Mouse (Mus musculus) spleen, embryonic (tissue): ENCODE data around the gene Gsk3a.

Source experiments
- CTCF ChIA-PET: fragments of 350-600 bp; sonication (Branson Sonifier 250); formaldehyde crosslinking; loops from one replicate; lab custom pipeline; 2022; lab: Charles Lee

Gsk3a gene

DNA sequence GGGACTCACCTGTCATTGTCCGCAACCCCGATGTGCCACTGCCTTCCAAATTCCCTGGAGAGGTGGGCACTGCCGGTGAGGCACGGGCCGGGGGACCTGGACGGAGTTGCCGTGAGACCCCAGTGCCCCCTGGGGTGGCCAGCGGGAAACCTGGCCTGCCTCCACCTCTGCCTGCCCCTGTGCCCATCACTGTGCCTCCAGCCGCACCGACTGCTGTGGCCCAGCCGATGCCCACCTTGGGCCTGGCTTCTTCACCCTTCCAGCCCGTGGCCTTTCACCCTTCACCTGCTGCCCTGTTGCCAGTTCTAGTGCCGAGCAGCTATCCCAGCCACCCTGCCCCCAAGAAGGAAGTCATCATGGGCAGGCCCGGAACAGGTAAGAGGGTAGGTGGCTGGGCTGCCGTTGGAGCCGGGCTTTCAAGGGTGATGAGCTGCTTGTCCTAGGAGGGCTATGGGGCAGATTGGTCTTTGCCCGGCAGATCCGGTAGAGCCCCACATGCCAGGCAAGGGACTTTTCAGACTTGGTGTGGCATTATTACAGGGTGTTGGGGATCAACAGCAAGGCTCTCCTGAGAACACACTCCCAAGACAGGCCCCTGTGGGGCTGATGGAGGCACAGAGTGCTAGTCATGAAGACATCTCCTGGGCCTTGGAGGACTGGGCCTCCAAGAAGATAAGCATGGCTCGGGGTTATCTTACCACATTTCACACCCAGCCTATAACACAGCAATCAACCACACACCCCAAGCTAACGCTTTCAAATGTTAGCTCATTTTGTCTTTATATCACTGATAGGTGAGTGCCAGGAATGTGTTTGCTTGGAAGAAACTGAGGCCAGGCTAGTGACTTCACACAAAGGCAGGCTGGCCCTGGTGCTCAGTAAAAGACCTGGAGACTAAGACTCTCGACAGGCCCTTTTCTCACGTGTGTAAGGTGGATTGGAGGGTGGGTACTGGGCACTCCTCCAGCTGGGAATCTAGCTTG is 35.9 kb upstream of the Gsk3a start:
- CTCF ChIA-PET: interaction anchor here (0.9 to 1.0 kb wide), 2 partner anchors 21 to 56 kb away, joined by 4 read pairs; no protein-coding TSS in a partner anchor

DNA sequence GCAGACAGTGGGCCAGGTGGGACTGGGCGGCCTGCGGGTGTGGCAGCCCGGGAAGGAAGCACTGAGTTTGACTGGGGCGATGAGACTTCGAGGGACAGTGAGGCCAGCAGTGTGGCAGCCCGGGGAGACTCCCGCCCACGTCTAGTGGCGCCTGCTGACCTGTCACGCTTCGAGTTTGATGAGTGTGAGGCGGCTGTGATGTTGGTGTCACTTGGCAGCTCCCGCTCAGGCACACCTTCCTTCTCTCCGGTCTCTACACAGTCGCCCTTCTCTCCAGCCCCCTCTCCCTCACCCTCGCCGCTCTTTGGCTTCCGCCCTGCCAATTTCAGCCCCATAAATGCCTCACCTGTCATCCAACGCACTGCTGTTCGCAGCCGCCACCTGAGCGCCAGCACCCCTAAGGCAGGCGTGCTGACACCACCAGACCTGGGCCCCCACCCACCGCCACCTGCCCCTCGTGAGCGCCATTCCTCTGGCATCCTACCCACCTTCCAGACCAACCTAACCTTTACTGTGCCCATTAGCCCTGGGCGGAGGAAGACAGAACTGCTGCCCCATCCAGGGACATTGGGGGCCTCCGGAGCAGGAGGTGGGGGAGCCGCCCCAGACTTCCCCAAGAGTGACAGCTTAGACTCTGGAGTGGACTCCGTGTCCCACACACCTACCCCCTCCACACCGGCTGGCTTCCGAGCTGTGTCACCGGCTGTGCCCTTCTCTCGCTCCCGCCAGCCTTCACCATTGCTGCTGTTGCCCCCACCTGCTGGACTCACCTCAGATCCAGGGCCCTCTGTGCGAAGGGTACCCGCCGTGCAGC is 35.0 kb upstream of the Gsk3a start:
- CTCF ChIA-PET: interaction anchor here (0.9 kb wide), 1 partner anchor 55 kb away, joined by 4 read pairs; no protein-coding TSS in a partner anchor

DNA sequence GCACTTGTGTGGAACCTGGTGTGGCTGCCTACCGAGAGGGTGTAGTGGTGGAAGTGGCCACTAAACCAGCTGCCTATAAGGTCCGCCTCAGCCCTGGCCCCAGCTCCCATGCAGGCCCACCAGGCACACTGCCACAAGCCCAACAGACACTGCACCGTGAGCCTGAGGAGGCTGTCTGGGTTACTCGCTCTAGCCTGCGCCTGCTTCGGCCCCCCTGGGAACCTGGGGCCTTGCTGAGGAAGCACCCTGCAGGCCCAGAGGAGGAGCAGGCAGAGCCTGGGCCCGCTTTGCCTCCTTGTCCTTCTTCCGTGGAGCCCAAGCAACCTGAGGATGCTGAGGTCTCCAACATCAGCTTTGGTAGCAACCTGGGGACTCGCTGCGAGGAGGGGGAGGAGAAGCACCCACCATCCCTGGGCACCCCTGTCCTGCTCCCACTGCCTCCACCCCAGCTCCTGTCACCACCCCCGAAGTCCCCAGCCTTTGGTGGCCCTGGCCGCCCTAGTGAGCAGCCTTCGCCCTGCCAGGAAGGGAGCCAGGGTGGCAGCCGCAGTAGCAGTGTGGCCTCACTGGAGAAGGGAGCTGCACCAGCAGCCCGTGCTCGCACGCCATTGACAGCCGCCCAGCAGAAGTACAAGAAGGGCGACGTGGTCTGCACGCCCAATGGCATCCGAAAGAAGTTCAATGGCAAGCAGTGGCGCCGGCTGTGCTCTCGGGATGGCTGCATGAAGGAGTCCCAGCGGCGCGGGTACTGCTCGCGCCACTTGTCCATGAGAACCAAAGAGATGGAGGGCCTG is 34.2 kb upstream of the Gsk3a start:
- CTCF ChIA-PET: no interaction called here

DNA sequence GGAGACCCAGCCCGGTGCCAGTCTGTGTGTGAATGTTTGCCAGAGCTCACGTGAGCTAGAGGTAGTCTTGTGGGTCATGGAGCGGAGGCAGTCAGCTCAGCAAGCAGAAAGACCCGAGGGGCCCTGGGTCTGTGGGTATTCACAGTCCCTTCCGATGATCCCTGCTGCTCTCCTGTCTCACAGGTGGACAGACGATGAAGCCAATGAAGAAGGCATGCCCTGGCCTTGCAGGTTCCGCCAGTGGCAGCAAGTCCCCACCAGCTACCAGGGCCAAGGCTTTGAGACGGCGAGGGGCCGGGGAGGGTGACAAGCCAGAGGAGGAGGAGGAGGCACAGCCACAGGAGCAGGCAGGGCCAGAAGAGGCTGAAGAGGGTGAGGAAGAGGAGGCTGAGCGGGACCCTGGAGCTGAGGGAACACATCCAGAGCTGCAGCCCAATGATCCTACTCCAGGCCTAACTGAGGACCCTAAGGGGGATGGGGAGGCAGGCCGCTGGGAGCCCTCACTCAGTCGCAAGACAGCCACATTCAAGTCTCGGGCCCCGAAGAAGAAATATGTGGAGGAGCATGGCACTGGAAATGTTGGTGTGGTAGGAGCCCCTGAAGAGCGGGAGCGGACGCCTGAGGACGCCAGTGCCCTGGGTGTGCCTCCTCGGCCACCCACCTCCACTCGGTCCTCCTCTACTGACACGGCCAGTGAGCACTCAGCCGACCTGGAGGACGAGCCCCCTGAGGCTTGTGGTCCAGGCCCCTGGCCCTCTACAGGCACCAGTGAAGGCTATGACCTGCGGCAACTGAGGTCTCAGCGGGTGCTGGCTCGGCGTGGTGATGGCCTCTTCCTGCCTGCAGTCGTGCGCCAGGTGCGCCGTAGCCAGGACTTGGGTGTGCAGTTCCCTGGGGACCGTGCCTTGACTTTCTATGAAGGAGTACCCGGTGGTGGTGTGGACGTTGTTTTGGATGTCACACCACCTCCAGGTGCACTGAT is 33.3 kb upstream of the Gsk3a start:
- CTCF ChIA-PET: interaction anchor here (1.0 kb wide), 1 partner anchor 185 kb away, joined by 3 read pairs; no protein-coding TSS in a partner anchor

DNA sequence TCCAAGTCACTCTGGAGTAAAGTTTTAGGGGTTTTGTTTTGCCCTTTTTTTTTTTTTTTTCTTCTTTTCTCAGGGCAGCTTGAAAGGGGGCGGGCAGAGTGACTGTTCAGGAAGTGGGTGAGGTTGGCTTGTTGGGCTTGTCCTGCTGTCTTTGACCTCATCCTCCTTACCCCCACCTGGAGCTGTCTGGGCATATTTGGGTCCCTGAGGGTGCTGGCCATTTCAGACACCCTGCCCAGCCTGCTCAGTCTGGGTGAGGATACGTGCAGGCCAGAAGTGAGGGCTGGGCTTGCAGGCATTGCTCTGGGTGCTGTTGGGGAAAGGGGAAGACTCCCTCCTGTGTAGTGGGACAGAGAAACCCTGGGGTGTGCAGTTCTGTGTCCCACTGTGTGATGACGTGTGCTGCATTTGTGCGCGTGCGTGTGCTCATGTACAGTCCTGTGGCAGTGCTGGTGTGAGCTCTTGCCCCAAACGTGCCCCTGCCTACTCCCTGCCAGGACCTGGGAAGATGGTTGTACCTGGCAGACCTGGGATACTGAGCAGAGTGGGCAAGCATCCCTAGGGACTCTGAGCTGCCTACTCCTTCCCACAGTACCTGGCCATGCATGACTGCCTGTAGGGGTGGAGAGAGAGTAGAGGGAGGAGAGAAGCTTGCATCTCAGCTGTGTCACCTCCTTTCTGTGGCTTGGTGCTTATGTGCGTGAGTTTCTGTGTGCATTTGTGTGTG is 32.1 kb upstream of the Gsk3a start:
- CTCF ChIA-PET: interaction anchor here (0.6 to 1.0 kb wide), 2 partner anchors 156 to 184 kb away, joined by 3 to 6 read pairs; no protein-coding TSS in a partner anchor

DNA sequence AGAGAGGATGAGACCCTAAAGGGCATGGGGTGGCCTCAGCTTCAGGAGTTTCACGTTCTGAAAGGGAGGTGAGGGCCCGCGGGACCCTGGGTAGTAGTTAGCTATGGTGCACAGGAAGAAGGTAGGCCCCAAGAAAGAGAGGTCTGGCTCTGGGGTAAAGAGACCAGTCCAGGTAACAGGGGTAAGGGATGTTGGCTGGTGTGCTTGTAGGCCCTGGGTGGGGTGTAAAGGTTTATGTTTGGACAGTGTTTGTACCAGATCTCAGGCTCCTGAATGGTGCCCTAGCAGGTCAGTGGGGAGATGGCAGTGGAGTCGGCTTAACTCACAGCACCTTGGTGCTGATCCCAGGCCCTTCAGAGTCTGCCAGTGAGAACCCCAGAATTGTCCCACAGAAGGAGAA is 31.4 kb upstream of the Gsk3a start:
- CTCF ChIA-PET: interaction anchor here (0.6 kb wide), 1 partner anchor 156 kb away, joined by 6 read pairs; no protein-coding TSS in a partner anchor

DNA sequence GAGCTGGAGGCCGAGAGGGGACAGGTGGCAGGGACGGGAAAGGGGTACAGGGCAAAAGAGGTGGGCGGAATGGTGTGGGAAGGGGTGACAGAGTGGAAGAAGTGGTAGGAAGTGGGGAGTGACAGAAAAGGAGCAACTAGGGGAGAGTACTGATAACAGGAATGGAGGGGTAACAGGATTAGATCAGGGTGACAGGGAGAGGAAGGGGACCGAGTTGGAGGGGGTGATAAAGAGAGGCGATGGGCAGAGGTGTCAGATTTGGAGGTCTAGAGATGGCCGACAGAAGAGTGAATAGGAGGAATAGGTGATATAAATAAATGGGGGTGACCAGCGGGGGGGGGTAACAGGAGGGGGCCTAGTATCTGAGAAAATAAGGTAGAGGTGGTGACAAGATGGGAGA is 30.9 kb upstream of the Gsk3a start:
- CTCF ChIA-PET: interaction anchor here (0.6 kb wide), 1 partner anchor 24 kb away, joined by 3 read pairs; no protein-coding TSS in a partner anchor

DNA sequence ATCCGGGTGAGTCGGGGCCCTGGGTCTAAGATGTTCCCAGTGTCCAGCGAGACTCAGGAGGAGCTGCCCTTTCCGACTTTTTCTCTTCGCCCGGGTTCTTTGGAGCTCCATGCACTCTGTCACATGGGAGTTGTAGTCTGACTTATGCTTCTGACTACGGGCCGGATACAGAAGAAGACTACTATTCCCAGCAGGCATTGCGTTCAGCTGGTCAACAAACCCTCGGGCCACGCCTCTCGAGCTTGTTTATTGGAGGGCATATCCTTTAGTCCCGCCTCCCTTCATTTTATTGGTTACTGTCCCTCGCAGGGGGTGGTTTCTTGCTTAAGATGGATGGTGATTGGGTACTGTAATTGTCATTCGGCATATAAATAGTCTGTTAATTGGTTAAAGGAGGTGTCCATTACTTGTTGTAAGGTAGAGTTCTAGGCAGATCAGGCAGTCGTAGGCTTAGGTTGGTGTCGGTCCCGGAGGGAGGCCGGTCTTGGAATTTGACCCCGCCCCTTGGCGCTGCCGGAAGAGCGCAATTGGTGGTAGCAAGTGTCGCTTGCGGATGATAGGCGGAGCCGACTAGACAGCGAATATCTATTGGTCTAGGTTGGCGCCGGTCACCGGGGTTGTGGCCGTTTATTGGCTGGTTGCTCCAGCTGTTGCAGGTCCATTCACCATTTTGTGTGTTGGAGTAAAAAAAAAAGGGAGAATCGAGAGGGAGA is 30.3 kb upstream of the Gsk3a start:
- CTCF ChIA-PET: interaction anchor here (0.6 kb wide), 2 partner anchors 24 to 31 kb away, joined by 3 to 4 read pairs; no protein-coding TSS in a partner anchor

DNA sequence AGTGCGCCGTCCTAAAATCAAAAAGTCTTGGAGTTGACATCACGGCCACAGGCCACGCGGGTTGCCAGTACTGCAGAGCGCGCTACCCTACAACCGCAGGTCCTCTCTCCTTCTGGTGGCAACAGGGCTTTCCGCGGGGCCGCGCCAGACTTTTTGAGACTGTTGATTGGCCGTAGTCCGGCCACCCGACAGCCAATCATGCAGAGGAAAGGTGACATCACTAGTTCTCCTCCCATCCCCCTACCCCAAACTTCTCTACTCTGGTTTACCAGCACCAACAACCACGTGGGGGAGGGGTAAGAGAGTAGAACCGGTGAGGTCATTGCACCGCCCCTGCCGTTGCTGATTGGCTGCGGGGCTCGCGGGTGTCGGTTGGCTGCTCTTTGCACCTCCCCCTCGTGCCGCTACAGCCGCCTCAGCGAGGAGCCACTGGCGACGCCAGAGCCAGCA is 29.7 kb upstream of the Gsk3a start, which contains the start of gene Cic:
Gene Cic, plus strand, starts transcription at position 404 of the 450 bp plus-strand sequence.
- CTCF ChIA-PET: no interaction called here

DNA sequence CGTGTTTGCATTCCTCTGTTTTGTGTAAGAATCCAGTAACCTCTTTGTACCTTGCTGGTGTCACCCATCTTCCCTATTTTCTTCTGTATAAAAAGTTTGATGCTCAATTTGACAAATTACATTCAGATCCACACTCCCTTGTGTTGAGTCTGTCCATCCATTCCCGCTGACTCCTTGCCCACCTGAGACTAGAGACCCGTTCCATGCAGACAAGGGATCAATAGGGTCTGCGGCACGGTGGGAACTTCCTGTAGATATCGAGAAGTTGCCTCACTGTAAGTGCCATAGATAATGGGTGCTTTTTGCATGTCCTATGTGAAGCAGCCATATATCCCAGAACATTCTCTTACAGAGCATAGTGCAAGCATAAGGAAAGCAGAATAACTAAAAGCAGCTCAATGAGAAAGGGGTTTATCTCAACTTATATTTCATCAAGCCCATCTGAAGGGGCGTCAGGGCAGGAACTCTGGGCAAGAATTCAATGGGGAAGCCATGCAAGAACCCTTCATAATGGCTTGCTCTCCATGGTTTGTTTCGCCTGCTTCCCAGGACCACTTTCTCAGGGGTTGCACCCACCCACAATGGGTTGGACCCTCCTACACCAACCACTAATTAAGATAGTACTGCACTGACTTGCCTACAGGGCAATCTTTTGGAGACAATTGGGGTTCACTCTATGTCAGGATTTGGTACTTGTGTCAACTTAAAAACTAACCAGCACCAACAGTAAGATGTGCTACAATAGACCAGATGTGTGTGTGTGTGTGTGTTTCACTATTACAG is 28.7 kb upstream of the Gsk3a start:
- CTCF ChIA-PET: no interaction called here

DNA sequence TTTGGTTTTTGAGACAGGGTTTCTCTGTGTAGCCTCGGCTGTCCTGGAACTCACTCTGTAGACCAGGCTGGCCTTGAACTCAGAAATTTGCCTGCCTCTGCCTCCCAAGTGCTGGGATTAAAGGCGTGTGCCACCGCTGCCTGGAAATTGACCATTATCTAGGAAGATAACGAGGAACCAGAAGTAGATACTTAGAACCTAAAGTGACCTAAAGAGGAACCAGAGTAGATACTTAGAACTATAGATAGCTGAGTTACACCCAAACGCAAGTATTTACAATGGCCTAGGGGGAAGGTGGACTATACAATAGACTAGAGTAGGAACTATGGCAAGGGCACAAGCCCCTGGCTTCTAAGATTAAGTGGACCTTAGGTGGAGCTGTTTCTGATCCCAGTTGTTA is 28.1 kb upstream of the Gsk3a start:
- CTCF ChIA-PET: interaction anchor here (0.6 kb wide), 1 partner anchor 24 kb away, joined by 3 read pairs; no protein-coding TSS in a partner anchor

DNA sequence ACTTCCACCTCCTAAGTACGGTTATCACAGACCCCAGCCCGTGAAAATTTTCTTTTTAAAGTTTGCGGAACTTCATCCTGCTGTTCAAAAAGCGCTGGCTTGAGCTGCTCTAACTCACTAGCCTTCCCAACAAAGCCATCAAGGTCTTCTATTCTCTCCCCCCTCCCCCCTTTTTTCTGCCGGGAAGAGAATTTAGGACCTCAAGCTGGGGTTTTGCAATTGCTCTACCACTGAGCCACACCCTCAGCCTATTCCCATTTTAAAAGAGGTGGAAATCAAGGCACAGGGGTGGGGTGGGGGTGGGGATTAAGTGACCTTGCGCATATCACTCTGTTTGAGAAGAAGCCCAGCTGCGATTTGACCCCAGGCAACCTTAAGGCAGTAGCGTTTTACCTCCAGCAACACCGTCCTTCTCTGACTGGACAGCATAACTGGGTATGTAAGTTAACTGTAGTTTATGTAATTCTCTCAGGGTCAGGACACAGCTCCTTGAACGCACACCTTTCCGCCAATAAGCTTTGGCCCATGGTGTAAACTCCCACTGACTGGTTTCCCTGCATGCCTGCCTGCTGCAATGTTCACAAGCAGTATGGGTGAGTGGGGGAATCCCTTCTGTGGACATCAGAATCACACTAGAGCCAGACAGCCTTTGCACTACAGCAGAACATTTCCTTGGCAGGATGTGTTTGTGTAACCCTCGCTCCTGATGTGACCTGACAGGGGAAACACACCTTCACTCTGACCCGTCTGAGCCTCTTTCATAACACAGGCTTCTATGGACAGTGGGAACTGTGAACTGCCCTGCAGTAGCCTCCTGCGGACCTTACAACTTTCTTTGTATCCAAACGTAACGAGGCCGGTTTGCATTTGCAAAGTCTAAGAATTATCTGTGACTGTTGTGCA is 26.6 kb upstream of the Gsk3a start:
- CTCF ChIA-PET: interaction anchor here (0.6 to 0.7 kb wide), 2 partner anchors 139 to 388 kb away, joined by 4 read pairs; no protein-coding TSS in a partner anchor

DNA sequence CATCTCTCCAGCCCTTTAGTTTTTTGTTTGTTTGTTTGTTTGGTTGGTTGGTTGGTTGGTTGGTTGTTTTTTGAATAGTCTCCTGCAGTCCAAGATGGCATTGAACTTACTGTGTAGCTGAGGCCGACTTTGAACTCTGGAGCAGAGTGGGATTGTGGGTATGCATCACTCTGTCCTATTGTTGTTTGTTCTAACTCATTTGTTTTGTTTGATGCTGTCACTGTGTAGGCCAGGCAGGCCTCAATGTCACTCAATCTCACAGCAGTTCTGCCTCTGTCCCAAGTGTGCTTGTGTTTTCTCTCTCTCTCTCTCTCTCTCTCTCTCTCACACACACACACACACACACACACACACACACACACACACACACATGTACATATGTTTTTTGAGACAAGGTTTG is 24.2 kb upstream of the Gsk3a start:
- CTCF ChIA-PET: interaction anchor here (0.7 kb wide), 1 partner anchor 85 kb away, joined by 4 read pairs; no protein-coding TSS in a partner anchor

DNA sequence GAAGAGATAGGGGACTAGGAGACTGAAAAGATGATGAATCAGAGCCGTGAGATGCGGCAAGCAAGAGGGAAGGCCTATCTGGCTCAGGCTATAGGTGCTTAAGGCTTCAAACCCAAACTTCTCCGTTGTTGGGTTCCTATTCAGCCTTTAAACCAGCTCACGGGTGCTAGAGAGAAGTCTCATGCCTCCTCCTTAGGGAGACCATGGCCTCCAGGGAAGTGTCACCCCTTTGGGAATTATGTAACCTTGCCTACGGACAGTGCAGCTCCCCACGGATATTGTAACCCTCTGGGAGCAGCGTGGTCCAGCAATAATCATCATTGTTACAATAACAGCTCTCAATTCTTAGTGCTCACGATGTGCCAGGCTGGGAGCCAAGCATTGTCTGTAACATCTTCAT is 14.2 kb upstream of the Gsk3a start:
- CTCF ChIA-PET: no interaction called here

DNA sequence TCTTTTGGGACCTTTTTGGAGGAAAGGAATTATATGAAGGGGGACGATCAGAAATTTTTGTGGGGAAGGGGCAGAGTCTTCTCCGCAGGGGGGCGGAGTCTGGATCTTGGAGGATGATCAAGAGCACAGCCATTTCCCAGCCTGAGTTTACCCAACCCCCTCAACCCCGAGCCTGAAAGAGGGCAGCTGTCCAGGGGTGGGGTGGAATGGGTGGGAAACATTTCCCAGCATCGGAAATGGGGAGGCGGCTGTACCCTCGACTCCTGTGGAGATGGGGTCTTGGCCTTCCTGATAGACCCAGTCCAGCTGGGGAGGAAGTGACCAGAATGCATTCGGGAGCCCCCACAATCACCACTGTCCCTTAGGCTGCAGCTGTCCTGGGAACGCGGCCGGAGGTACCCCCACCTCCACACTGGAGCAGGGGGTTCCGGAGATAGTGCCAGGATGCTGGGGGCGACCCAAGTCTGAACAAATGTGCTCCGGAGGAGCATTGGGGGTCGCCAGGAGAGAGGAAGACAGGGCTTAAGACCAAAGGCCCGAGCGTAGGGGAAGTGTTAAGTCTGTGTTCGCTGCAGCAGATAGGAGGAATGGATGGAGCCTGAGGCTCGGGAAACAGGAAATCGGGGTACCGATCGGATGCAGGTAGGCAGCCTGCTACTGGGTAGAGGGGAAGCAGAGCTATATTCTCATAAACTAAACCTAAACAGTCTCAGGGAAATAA is 13.6 kb upstream of the Gsk3a start:
- CTCF ChIA-PET: no interaction called here
